Mouse (Mus musculus): ENCODE data around the gene Psmc3ip. TPM values are rescaled to one million over a fixed set of nuclear protein-coding genes. Genes with fewer than 3 reads are reported as not detected.

Psmc3ip gene
- total and polyA plus RNA-seq, 2 experiments from 2014 or later = 9.5 to 19.2 TPM

GRCm38 (mm10) chr11:101085617-101086322 is 9.5 kb downstream of the Psmc3ip start:
- Histone ChIP-seq H3K27ac (ENCODE audit: low read depth, low read length) (no peak overlapping the region), H3K27me3 (ENCODE audit: insufficient read depth, low read length) (peaks cover 6% of the 10 kb centered on the region), H3K4me3 (ENCODE audit: low read depth, low read length) (no peak overlapping the region), H3K9me3 (ENCODE audit: low read length) (no peaks in the 10 kb centered on the region), H3K4me2 (ENCODE audit: low read depth) (no peak overlapping the region), H3K9ac (0 out of 2 replicates have a peak overlapping the region, but pooled peaks have one; percentile 81), H3K36me3 (ENCODE audit: insufficient read depth) (peaks cover 38% of the 10 kb centered on the region), H3K4me1 (ENCODE audit: insufficient read depth) (peaks cover 12% of the 10 kb centered on the region)
- no peak for TF ChIP-seq CTCF (IDR thresholded peaks at IDR 0.05; ENCODE audit: low read depth)
- WGBS = 94% methylated on average over 18 of the region's 18 CpGs
- ATAC-seq = no peak
- DNase-seq = no peak

- 93% methylated on average over 12 of the region's 12 CpGs for WGBS
- DNase-seq = no peak
- peaks cover 12% of the 10 kb centered on the region for H3K4me1 ChIP-seq (ENCODE audit: insufficient read depth)
Observed at GRCm38 (mm10) chr11:101084811-101085210, 10.4 kb downstream of the Psmc3ip start.

GRCm38 (mm10) chr11:101084246-101084645 is 11.0 kb downstream of the Psmc3ip start:
- 89% methylated on average over 14 of the region's 14 CpGs for WGBS
- H3K36me3 ChIP-seq (ENCODE audit: insufficient read depth) = peaks cover 22% of the 10 kb centered on the region; the same call in 1 of the 2 replicates
- peaks cover 12% of the 10 kb centered on the region for H3K4me1 ChIP-seq (ENCODE audit: insufficient read depth)

More at GRCm38 (mm10) chr11:101084811-101085210, 10.4 kb downstream of the Psmc3ip start:
- Histone ChIP-seq H3K36me3 (ENCODE audit: insufficient read depth) (peaks cover 28% of the 10 kb centered on the region), H3K9ac (no peak overlapping the region), H3K4me3 (ENCODE audit: low read depth, low read length) (no peak overlapping the region), H3K27ac (ENCODE audit: low read depth, low read length) (no peak overlapping the region), H3K27me3 (ENCODE audit: insufficient read depth, low read length) (peaks cover 15% of the 10 kb centered on the region), H3K4me2 (ENCODE audit: low read depth) (no peak overlapping the region), H3K9me3 (ENCODE audit: low read length) (no peaks in the 10 kb centered on the region)
- ATAC-seq = no peak
- TF ChIP-seq CTCF (IDR thresholded peaks at IDR 0.05; ENCODE audit: low read depth) = no peak

GRCm38 (mm10) chr11:101083083-101083697 is 12.0 kb downstream of the Psmc3ip start:
- peak overlapping the region; percentile 98 for H3K4me2 ChIP-seq (ENCODE audit: low read depth)
- no peak for ATAC-seq

More at GRCm38 (mm10) chr11:101084246-101084645, 11.0 kb downstream of the Psmc3ip start:
- DNase-seq = no peak
- no peak for TF ChIP-seq CTCF (IDR thresholded peaks at IDR 0.05; ENCODE audit: low read depth)
- Histone ChIP-seq H3K9ac (no peak overlapping the region), H3K4me2 (ENCODE audit: low read depth) (no peak overlapping the region), H3K27me3 (ENCODE audit: insufficient read depth, low read length) (peaks cover 21% of the 10 kb centered on the region), H3K27ac (ENCODE audit: low read depth, low read length) (no peak overlapping the region), H3K9me3 (ENCODE audit: low read length) (no peaks in the 10 kb centered on the region), H3K4me3 (ENCODE audit: low read depth, low read length) (no peak overlapping the region)
- ATAC-seq = no peak

GRCm38 (mm10) chr11:101082208-101083082 is 12.8 kb downstream of the Psmc3ip start, which contains the start of gene Coasy:
Gene Coasy (plus strand): TSS chr11:101082565.
- TF ChIP-seq CTCF (IDR thresholded peaks at IDR 0.05; ENCODE audit: low read depth) = peak; percentile 68
- Histone ChIP-seq H3K4me3 (ENCODE audit: low read depth, low read length) (peak within 1 kb of the TSS; percentile 56), H3K4me1 (ENCODE audit: insufficient read depth) (peaks cover 7% of the 10 kb centered on the region), H3K27ac (ENCODE audit: low read depth, low read length) (peak within 1 kb of the TSS; percentile 93), H3K36me3 (ENCODE audit: insufficient read depth) (peaks cover 12% of the 10 kb centered on the region; the same call in 1 of the 2 replicates), H3K4me2 (ENCODE audit: low read depth) (peak within 1 kb of the TSS; percentile 98), H3K9me3 (ENCODE audit: low read length) (no peaks in the 10 kb centered on the region), H3K27me3 (ENCODE audit: insufficient read depth, low read length) (peaks cover 38% of the 10 kb centered on the region), H3K9ac (peak within 1 kb of the TSS; percentile 84)
- ATAC-seq (peak; percentile 95), DNase-seq (peak; percentile 96)
- 2% methylated on average over 49 of the region's 51 CpGs for WGBS

More at GRCm38 (mm10) chr11:101083083-101083697, 12.0 kb downstream of the Psmc3ip start:
- H3K27ac ChIP-seq (ENCODE audit: low read depth, low read length) = peak overlapping the region; percentile 93
- peaks cover 12% of the 10 kb centered on the region for H3K4me1 ChIP-seq (ENCODE audit: insufficient read depth)
- no peaks in the 10 kb centered on the region for H3K9me3 ChIP-seq (ENCODE audit: low read length)
- H3K9ac ChIP-seq = peak overlapping the region; percentile 84
- H3K36me3 ChIP-seq (ENCODE audit: insufficient read depth) = peaks cover 12% of the 10 kb centered on the region; the same call in 1 of the 2 replicates
- peak overlapping the region; percentile 56 for H3K4me3 ChIP-seq (ENCODE audit: low read depth, low read length)
- TF ChIP-seq CTCF (IDR thresholded peaks at IDR 0.05; ENCODE audit: low read depth) = no peak
- WGBS = 28% methylated on average over 19 of the region's 19 CpGs
- DNase-seq = no peak
- H3K27me3 ChIP-seq (ENCODE audit: insufficient read depth, low read length) = peaks cover 31% of the 10 kb centered on the region

- TF ChIP-seq CTCF (IDR thresholded peaks at IDR 0.05; ENCODE audit: low read depth) = no peak
- Histone ChIP-seq H3K9ac (peak overlapping the region; percentile 84), H3K36me3 (ENCODE audit: insufficient read depth) (peaks cover 12% of the 10 kb centered on the region; the same call in 1 of the 2 replicates), H3K27ac (ENCODE audit: low read depth, low read length) (peak overlapping the region; percentile 93), H3K27me3 (ENCODE audit: insufficient read depth, low read length) (peaks cover 40% of the 10 kb centered on the region), H3K9me3 (ENCODE audit: low read length) (no peaks in the 10 kb centered on the region), H3K4me2 (ENCODE audit: low read depth) (peak overlapping the region; percentile 98), H3K4me1 (ENCODE audit: insufficient read depth) (peaks cover 7% of the 10 kb centered on the region), H3K4me3 (ENCODE audit: low read depth, low read length) (peak overlapping the region; percentile 56)
- DNase-seq (no peak), ATAC-seq (no peak)
- WGBS = 5% methylated on average over 10 of the region's 10 CpGs
Observed at GRCm38 (mm10) chr11:101081659-101082058, 13.6 kb downstream of the Psmc3ip start.
